Mouse (Mus musculus) kidney, postnatal 25 days (tissue): Measurements from ENCODE around the gene Mthfsd.

ENCODE experiments used
- DNase-seq, 2 experiments: peaks; one replicate each; pipeline ENCODE4 v3.0.0; 2021; ENCODE audit warnings: mixed read lengths in 2 of 2

Gene Mthfsd

GRCm38 (mm10) chr8:121088281-121088680, 19.9 kb downstream of the Mthfsd start:
- DNase-seq, result no peak

GRCm38 (mm10) chr8:121086004-121086900, 21.9 kb downstream of the Mthfsd start:
- no peak for DNase-seq

- no peak for DNase-seq
Measured at GRCm38 (mm10) chr8:121085561-121085960, 22.6 kb downstream of the Mthfsd start.

- no peak for DNase-seq
Measured at GRCm38 (mm10) chr8:121085011-121085410, 23.2 kb downstream of the Mthfsd start.

GRCm38 (mm10) chr8:121084210-121084951, 23.8 kb downstream of the Mthfsd start, which contains the start of gene Foxf1:
Gene Foxf1 (plus strand): TSS chr8:121084386.
- DNase-seq, result no peak

GRCm38 (mm10) chr8:121083936-121084209, 24.3 kb downstream of the Mthfsd start:
- peak in 1 of 2 experiments; percentile 79 for DNase-seq

GRCm38 (mm10) chr8:121083093-121083935, 24.9 kb downstream of the Mthfsd start:
- DNase-seq, result peak in 1 of 2 experiments; percentile 62

GRCm38 (mm10) chr8:121082218-121083092, 25.7 kb downstream of the Mthfsd start:
- no peak for DNase-seq

- DNase-seq, result no peak
Measured at GRCm38 (mm10) chr8:121081398-121081797, 26.8 kb downstream of the Mthfsd start.

GRCm38 (mm10) chr8:121080361-121081090, 27.7 kb downstream of the Mthfsd start:
- DNase-seq, result no peak

GRCm38 (mm10) chr8:121079944-121080343, 28.2 kb downstream of the Mthfsd start:
- DNase-seq, result no peak

- no peak for DNase-seq
Measured at GRCm38 (mm10) chr8:121079201-121079600, 29.0 kb downstream of the Mthfsd start.

GRCm38 (mm10) chr8:121078721-121079120, 29.5 kb downstream of the Mthfsd start:
- DNase-seq, result no peak

- no peak for DNase-seq
Measured at GRCm38 (mm10) chr8:121076555-121076954, 31.6 kb downstream of the Mthfsd start.

- no peak for DNase-seq
Measured at GRCm38 (mm10) chr8:121075936-121076335, 32.3 kb downstream of the Mthfsd start.

- DNase-seq, result no peak
Measured at GRCm38 (mm10) chr8:121074848-121075145, 33.4 kb downstream of the Mthfsd start.

GRCm38 (mm10) chr8:121074108-121074847, 33.9 kb downstream of the Mthfsd start:
- DNase-seq, result no peak

- DNase-seq, result no peak
Measured at GRCm38 (mm10) chr8:121073174-121074107, 34.8 kb downstream of the Mthfsd start.

- DNase-seq, result no peak
Measured at GRCm38 (mm10) chr8:121072406-121073130, 35.6 kb downstream of the Mthfsd start.
